Mouse (Mus musculus) ES-E14 (cell line): ENCODE measurements at regions not wholly inside any gene's neighbourhood (a gene's known extent, or its start where the extent isn't known, plus 50 kb on each side); places are given as distances from the start of the nearest gene placed in this dataset.

Source experiments
- DNase-seq: peaks from one replicate; pipeline ENCODE4 v3.0.0-alpha.2; 2013; ENCODE audit warnings: low read depth, low spot score
- H3K27ac ChIP-seq: 2 replicates; pipeline ENCODE4 v1.5.1; 2012; ENCODE audit warnings: low read depth, mild to moderate bottlenecking, low read length, moderate library complexity, mixed read lengths; ENCODE audit not compliant: poor library complexity, insufficient read depth, severe bottlenecking
- H3K36me3 ChIP-seq: 2 replicates; pipeline ENCODE4 v1.6.1; 2012; ENCODE audit warnings: mild to moderate bottlenecking, low read length, moderate library complexity, mixed read lengths; ENCODE audit not compliant: control insufficient read depth, poor library complexity, insufficient read depth, severe bottlenecking
- H3K4me1 ChIP-seq, 2 experiments: fragments of 150-350 bp in 1 of 2; sonication (generic) in 1 of 2; 2 replicates each; pipeline ENCODE4 v1.6.1; 2012; ENCODE audit warnings: low read length in 2 of 2, mild to moderate bottlenecking in 1 of 2, mixed read lengths in 1 of 2; ENCODE audit not compliant: control insufficient read depth in 2 of 2, insufficient read depth in 2 of 2, poor library complexity in 1 of 2
- H3K4me3 ChIP-seq, 2 experiments: fragments of 150-350 bp in 1 of 2; sonication (generic) in 1 of 2; 2 replicates each; pipeline ENCODE4 v1.5.1; 2012; ENCODE audit warnings: low read length in 2 of 2, low read depth in 1 of 2, mild to moderate bottlenecking in 1 of 2, mixed read lengths in 1 of 2; ENCODE audit not compliant: insufficient read depth in 1 of 2, poor library complexity in 1 of 2, severe bottlenecking in 1 of 2
- H3K9ac ChIP-seq: 2 replicates; pipeline ENCODE4 v1.6.1; 2012; ENCODE audit warnings: low read depth, mild to moderate bottlenecking, low read length, mixed read lengths; ENCODE audit not compliant: poor library complexity, insufficient read depth, severe bottlenecking
- H3K9me3 ChIP-seq: fragments of 150-350 bp; sonication (generic); 2 replicates; pipeline ENCODE4 v1.6.1; 2012; ENCODE audit warnings: low read depth, mild to moderate bottlenecking, low read length; ENCODE audit not compliant: control insufficient read depth, insufficient read depth
- CHD2 ChIP-seq: IDR thresholded peaks from 2 replicates; pipeline ENCODE4 v1.6.1; 2014; ENCODE audit warnings: mild to moderate bottlenecking, low read depth, low read length, inconsistent platforms
- HCFC1 ChIP-seq: IDR thresholded peaks from 2 replicates; pipeline ENCODE4 v1.6.1; 2012; ENCODE audit warnings: low read length, inconsistent platforms, borderline replicate concordance; ENCODE audit not compliant: insufficient read depth
- MAFK ChIP-seq: IDR thresholded peaks from 2 replicates; pipeline ENCODE4 v1.6.1; 2014; ENCODE audit warnings: mild to moderate bottlenecking, low read depth, low read length, inconsistent platforms; ENCODE audit not compliant: insufficient read depth
- ZC3H11A ChIP-seq: IDR thresholded peaks from 2 replicates; pipeline ENCODE4 v1.6.1; 2012; ENCODE audit warnings: low read depth, mild to moderate bottlenecking, inconsistent platforms, low read length, borderline replicate concordance
- ZNF384 ChIP-seq: IDR thresholded peaks from 2 replicates; pipeline ENCODE4 v1.6.1; 2012; ENCODE audit warnings: low read depth, low read length, inconsistent platforms
- in situ Hi-C, 2 experiments: fragments of 600-800 bp; cut with MboI; formaldehyde crosslinking; loops; one replicate each; pipeline ENCODE4 v1.15.1; 2025; ENCODE audit warnings: low sequenced_read_pairs in 2 of 2, inconsistent platforms in 1 of 2; ENCODE audit not compliant: unreplicated experiment in 2 of 2

GRCm38 (mm10) chr9:52539086-52539485 is 140.5 kb downstream of the AI593442 start:
- in situ Hi-C loops, result no loop called here
- Histone ChIP-seq H3K4me3 (no peak overlapping the region), H3K27ac (no peak overlapping the region), H3K4me1 (no peaks in the 10 kb centered on the region), H3K36me3 (no peaks in the 10 kb centered on the region), H3K9ac (no peak overlapping the region), H3K9me3 (no peaks in the 10 kb centered on the region)
- TF ChIP-seq MAFK (no peak), ZC3H11A (no peak), HCFC1 (no peak), ZNF384 (no peak), CHD2 (no peak)
- no peak for DNase-seq

DNA sequence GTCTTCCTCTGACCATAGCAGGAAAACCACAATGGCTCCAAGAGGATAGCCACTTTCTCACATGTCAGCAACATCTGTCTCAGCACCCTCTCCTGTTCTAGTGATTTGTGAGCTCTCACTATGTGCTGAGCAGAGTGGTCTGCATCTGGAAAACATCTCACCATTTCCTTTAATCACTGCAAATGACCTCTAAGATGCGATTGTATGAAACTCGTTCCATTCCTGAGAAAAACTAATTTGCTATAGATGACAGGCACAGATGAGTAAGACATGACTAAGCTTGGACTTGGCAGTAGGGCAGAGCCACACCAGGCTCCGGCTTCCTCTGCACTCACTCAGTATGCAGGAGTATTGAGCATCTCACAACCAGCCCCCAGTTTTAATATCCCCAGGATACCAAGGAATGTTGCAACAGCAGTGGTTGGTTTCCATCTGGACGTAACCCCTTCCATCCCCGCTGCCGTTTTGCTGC is 150.1 kb downstream of the AI593442 start:
- Histone ChIP-seq H3K4me3 (no peak overlapping the region), H3K36me3 (no peaks in the 10 kb centered on the region), H3K4me1 (no peaks in the 10 kb centered on the region), H3K9ac (no peak overlapping the region), H3K27ac (no peak overlapping the region), H3K9me3 (no peaks in the 10 kb centered on the region)
- TF ChIP-seq ZC3H11A (no peak), CHD2 (no peak), HCFC1 (no peak), ZNF384 (no peak), MAFK (no peak)
- DNase-seq, result no peak
- in situ Hi-C loops, result no loop called here

DNA sequence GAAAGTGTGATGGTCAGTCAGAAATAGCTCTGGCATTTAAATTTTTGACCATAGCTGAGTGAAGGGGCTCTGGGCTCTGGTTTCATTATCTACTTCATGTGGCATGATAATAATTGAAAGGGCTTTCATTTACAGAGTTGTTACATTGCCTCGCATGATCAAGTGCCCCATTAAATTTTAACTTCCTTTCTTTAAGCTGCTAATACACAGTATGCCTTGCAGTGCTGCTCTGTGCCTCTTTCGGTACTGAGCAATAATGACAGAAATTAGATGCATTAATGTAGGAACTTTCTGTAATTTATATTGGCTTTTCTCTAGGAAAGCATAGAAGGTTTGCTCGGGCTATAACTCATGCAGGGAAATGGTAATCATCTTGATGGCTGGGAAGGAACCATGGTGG is 179.1 kb downstream of the AI593442 start:
- H3K9me3 ChIP-seq, result no peaks in the 10 kb centered on the region
- no peaks in the 10 kb centered on the region for H3K36me3 ChIP-seq
- H3K9ac ChIP-seq, result no peak overlapping the region
- H3K27ac ChIP-seq, result no peak overlapping the region
- H3K4me1 ChIP-seq, result no peaks in the 10 kb centered on the region
- in situ Hi-C loops, result no loop called here
- DNase-seq, result no peak
- TF ChIP-seq HCFC1 (no peak), MAFK (no peak), ZNF384 (no peak), CHD2 (no peak), ZC3H11A (no peak)
- H3K4me3 ChIP-seq, result no peak overlapping the region

DNA sequence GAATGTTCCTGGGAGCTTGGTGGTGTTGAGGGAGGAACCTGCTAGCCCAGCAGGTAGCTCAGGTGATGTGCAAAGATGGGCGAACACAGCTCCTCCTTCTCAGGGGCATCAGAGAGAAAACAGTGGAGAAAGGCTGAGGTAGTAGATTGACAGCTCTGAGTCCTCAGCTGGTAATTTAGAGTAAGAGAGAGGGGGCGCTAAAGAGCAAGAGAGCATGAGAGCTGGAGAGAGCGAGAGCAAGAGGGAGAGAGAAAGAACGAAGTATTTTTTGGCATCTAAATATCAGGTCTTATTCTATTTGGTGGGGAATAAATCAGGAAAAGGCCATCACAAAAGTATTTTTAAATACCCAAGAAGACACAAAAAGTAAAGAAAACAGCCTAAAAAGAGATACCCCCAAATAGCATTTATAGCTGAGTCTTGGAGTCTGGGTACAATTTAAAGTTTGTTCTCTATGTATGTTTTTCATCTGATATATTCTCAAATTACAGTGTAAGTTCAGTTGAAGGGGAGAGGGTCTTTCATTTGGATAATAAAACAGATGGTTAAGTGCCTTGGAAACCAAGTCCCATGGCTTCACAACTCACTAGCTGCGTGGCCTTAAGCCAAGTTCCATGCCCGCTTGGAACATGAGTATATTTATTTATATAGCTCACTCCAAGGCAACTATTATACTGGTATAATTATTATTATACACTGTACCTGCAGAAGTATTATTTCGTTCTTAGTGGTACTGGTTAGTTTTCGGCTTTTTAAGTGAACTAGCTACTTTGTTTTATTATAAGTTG is 183.9 kb downstream of the AI593442 start:
- H3K9me3 ChIP-seq, result no peaks in the 10 kb centered on the region
- no peak overlapping the region for H3K9ac ChIP-seq
- no peak overlapping the region for H3K27ac ChIP-seq
- TF ChIP-seq ZNF384, result no peak
- no peak for TF ChIP-seq CHD2
- no peak for TF ChIP-seq ZC3H11A
- TF ChIP-seq HCFC1, result no peak
- no peak for TF ChIP-seq MAFK
- in situ Hi-C loops, result no loop called here
- H3K4me1 ChIP-seq, result no peaks in the 10 kb centered on the region
- H3K36me3 ChIP-seq, result no peaks in the 10 kb centered on the region
- DNase-seq, result peak; percentile 34
- no peak overlapping the region for H3K4me3 ChIP-seq

GRCm38 (mm10) chr9:52492947-52493505 is 186.6 kb downstream of the AI593442 start:
- in situ Hi-C loops, result no loop called here
- H3K9ac ChIP-seq, result no peak overlapping the region
- no peak overlapping the region for H3K4me3 ChIP-seq

More at GRCm38 (mm10) chr9:52492947-52493505, 186.6 kb downstream of the AI593442 start:
- Histone ChIP-seq H3K9me3 (no peaks in the 10 kb centered on the region), H3K27ac (no peak overlapping the region), H3K4me1 (no peaks in the 10 kb centered on the region), H3K36me3 (no peaks in the 10 kb centered on the region)
- TF ChIP-seq CHD2, result no peak
- TF ChIP-seq MAFK, result no peak
- no peak for TF ChIP-seq HCFC1
- no peak for TF ChIP-seq ZNF384
- no peak for TF ChIP-seq ZC3H11A
- no peak for DNase-seq
